Mouse (Mus musculus): Measurements from ENCODE around the gene Tuba1a. TPM values are rescaled to one million over a fixed set of nuclear protein-coding genes. Genes with fewer than 3 reads are reported as not detected.

Tuba1a gene
- polyA plus RNA-seq, 1 experiment from 2014 or later = 1,836 TPM

DNA sequence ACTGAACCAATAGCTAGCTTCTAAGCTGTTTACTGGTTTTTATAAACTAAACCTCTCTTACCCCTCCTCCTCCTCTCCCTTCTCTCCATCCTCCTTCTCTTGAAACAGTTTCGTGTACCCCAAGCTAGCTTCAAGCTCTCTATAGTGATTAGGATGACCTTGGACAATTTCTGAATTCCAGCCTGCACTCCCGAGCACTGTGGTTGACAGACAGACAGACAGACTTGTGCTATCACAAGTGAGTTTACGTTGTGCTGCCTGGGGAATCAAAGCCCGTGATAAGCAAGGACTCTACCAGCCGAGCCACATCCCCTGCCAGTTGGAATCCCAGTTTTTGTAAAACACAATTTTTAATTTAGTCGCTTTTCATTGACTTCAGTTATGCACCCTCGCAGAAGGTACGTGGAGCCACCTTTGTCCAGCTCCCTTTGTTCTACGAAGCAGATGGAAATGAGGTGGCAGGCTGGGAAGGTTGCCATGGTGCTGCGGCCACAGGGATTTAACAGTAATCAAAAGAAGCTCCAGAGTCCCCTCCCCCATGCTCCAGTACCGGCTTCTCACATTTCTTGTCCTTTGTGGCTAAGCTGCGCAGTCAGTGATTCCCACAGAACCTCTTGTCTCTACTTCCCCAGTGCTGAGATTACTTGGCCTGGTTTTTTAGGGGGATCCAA, 15.3 kb upstream of the Tuba1a start:
- H3K36me3 ChIP-seq (ENCODE audit: control insufficient read depth, insufficient read depth, low read length) = no peaks in the 10 kb centered on the region
- DNase-seq (ENCODE audit: low spot score) (peak; percentile 95), ATAC-seq (ENCODE audit: low read depth) (peak; percentile 83)
- H3K4me1 ChIP-seq (ENCODE audit: control insufficient read depth, insufficient read depth, low read length) = peaks cover 32% of the 10 kb centered on the region
- WGBS = 11% methylated on average over 12 of the region's 12 CpGs
- H3K9me3 ChIP-seq (ENCODE audit: control insufficient read depth, low read length) = peaks cover 4% of the 10 kb centered on the region; the same call in 1 of the 2 replicates
- peak overlapping the region; percentile 23 for H3K4me2 ChIP-seq (ENCODE audit: low read depth, low read length)
- no peaks in the 10 kb centered on the region for H3K27me3 ChIP-seq (replicated peaks; ENCODE audit: control insufficient read depth, insufficient read depth, low read length)
- peak overlapping the region; percentile 86 for H3K27ac ChIP-seq (replicated peaks; ENCODE audit: low read depth, low read length)
- H3K4me3 ChIP-seq (ENCODE audit: low read depth, low read length) = no peak overlapping the region
- H3K9ac ChIP-seq (ENCODE audit: low read depth, low read length) = peak overlapping the region; percentile 49; the same call in 1 of the 2 replicates

GRCm38 (mm10) chr15:98959531-98959930, 6.0 kb upstream of the Tuba1a start:
- no peak overlapping the region for H3K4me3 ChIP-seq (ENCODE audit: low read depth, low read length)
- H3K9ac ChIP-seq (ENCODE audit: low read depth, low read length) = no peak overlapping the region
- ATAC-seq (ENCODE audit: low read depth) (no peak), DNase-seq (ENCODE audit: low spot score) (no peak)
- H3K4me2 ChIP-seq (ENCODE audit: low read depth, low read length) = no peak overlapping the region
- H3K4me1 ChIP-seq (ENCODE audit: control insufficient read depth, insufficient read depth, low read length) = peaks cover 5% of the 10 kb centered on the region; the same call in 1 of the 2 replicates
- H3K36me3 ChIP-seq (ENCODE audit: control insufficient read depth, insufficient read depth, low read length) = no peaks in the 10 kb centered on the region
- WGBS = 84% methylated on average over 3 of the region's 3 CpGs
- no peaks in the 10 kb centered on the region for H3K27me3 ChIP-seq (replicated peaks; ENCODE audit: control insufficient read depth, insufficient read depth, low read length)
- no peak overlapping the region for H3K27ac ChIP-seq (replicated peaks; ENCODE audit: low read depth, low read length)
- peaks cover 8% of the 10 kb centered on the region; the same call in 1 of the 2 replicates for H3K9me3 ChIP-seq (ENCODE audit: control insufficient read depth, low read length)

DNA sequence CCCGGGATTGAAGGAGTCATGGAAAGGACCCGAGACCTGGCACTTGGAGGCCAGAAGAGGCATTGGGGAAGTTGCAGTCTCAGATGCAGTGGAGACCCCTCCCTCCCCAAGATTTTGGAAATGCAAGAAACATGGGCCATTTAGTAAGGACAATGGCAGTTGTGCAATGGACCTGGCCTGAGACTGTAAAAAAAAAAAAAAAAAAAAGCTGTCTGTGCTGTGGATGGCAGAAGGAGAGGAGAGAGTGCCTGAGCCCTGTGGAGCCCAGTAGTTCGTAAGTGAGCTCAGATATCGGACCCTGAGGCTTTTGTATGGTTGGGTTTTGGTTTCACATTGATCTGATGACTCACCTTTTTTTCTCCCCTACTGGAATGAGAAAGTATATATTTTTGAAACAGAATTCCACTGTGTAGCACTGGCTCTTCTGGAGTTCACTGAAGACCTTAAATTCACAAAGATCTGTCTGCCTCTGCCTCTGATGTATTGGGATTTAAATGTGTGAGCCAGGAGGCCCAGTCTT, 5.5 kb upstream of the Tuba1a start:
- Histone ChIP-seq H3K9me3 (ENCODE audit: control insufficient read depth, low read length) (peaks cover 5% of the 10 kb centered on the region; the same call in 1 of the 2 replicates), H3K27me3 (replicated peaks; ENCODE audit: control insufficient read depth, insufficient read depth, low read length) (no peaks in the 10 kb centered on the region), H3K9ac (ENCODE audit: low read depth, low read length) (no peak overlapping the region), H3K36me3 (ENCODE audit: control insufficient read depth, insufficient read depth, low read length) (no peaks in the 10 kb centered on the region), H3K4me3 (ENCODE audit: low read depth, low read length) (no peak overlapping the region), H3K27ac (replicated peaks; ENCODE audit: low read depth, low read length) (no peak overlapping the region), H3K4me1 (ENCODE audit: control insufficient read depth, insufficient read depth, low read length) (peaks cover 9% of the 10 kb centered on the region; the same call in 1 of the 2 replicates), H3K4me2 (ENCODE audit: low read depth, low read length) (no peak overlapping the region)
- 87% methylated on average over 4 of the region's 4 CpGs for WGBS
- ATAC-seq (ENCODE audit: low read depth) (no peak), DNase-seq (ENCODE audit: low spot score) (no peak)

DNA sequence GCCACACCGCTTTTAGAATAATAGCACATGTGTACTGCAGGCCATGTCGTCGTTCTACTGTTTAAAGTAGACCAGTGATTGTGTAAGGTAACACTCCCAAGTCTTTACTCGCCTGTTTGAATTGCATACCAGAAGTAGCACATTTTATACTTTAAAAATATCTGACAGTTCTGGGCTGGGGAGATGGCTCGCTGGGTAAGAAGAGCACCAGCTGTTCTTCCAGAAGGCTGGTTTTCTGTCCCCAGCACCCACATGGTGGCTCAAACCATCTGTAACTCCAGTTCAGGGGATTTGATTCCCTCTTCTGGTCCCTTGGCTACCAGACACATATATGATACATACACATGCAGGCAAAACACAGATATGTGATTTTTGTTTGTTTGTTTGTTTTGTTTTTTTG, 4.0 kb upstream of the Tuba1a start:
- no peak overlapping the region for H3K4me3 ChIP-seq (ENCODE audit: low read depth, low read length)
- ATAC-seq (ENCODE audit: low read depth) = no peak
- no peaks in the 10 kb centered on the region for H3K36me3 ChIP-seq (ENCODE audit: control insufficient read depth, insufficient read depth, low read length)
- no peak overlapping the region for H3K9ac ChIP-seq (ENCODE audit: low read depth, low read length)
- no peaks in the 10 kb centered on the region for H3K27me3 ChIP-seq (replicated peaks; ENCODE audit: control insufficient read depth, insufficient read depth, low read length)
- H3K4me1 ChIP-seq (ENCODE audit: control insufficient read depth, insufficient read depth, low read length) = peaks cover 10% of the 10 kb centered on the region; the same call in 1 of the 2 replicates
- no peaks in the 10 kb centered on the region for H3K9me3 ChIP-seq (ENCODE audit: control insufficient read depth, low read length)
- no peak for DNase-seq (ENCODE audit: low spot score)
- no peak overlapping the region for H3K27ac ChIP-seq (replicated peaks; ENCODE audit: low read depth, low read length)
- 62% methylated on average over 5 of the region's 5 CpGs for WGBS
- no peak overlapping the region for H3K4me2 ChIP-seq (ENCODE audit: low read depth, low read length)

DNA sequence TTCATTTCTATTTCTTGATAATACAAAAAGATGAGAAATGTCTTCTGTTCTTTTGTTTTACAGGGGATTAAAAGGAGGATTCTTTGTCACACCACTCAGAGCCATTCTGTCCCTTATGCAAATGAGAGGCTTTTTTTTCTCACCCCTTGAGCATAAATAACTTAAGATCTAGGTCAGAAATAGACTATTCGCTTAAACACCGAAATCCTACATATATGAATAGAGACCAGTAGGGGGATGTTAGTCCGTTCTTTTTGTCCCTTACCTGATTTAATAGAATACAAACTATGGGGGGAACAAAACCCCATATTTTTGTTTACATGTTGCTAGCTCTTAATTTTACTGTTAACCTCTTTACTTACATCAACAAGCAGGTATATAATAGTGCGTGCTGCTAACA, 2.5 kb upstream of the Tuba1a start:
- H3K9ac ChIP-seq (ENCODE audit: low read depth, low read length) = no peak overlapping the region
- H3K4me2 ChIP-seq (ENCODE audit: low read depth, low read length) = no peak overlapping the region
- no peak for ATAC-seq (ENCODE audit: low read depth)
- H3K36me3 ChIP-seq (ENCODE audit: control insufficient read depth, insufficient read depth, low read length) = no peaks in the 10 kb centered on the region
- no peak for DNase-seq (ENCODE audit: low spot score)
- H3K9me3 ChIP-seq (ENCODE audit: control insufficient read depth, low read length) = no peaks in the 10 kb centered on the region
- WGBS = 89% methylated on average over 4 of the region's 4 CpGs
- no peak overlapping the region for H3K27ac ChIP-seq (replicated peaks; ENCODE audit: low read depth, low read length)
- H3K27me3 ChIP-seq (replicated peaks; ENCODE audit: control insufficient read depth, insufficient read depth, low read length) = no peaks in the 10 kb centered on the region
- no peak overlapping the region for H3K4me3 ChIP-seq (ENCODE audit: low read depth, low read length)
- H3K4me1 ChIP-seq (ENCODE audit: control insufficient read depth, insufficient read depth, low read length) = peaks cover 14% of the 10 kb centered on the region; the same call in 1 of the 2 replicates

GRCm38 (mm10) chr15:98955324-98955723, 1.8 kb upstream of the Tuba1a start:
- WGBS = 72% methylated on average over 4 of the region's 4 CpGs
- no peaks in the 10 kb centered on the region for H3K36me3 ChIP-seq (ENCODE audit: control insufficient read depth, insufficient read depth, low read length)
- no peaks in the 10 kb centered on the region for H3K9me3 ChIP-seq (ENCODE audit: control insufficient read depth, low read length)
- H3K4me3 ChIP-seq (ENCODE audit: low read depth, low read length) = peak overlapping the region; percentile 85; the same call in 1 of the 2 replicates
- DNase-seq (ENCODE audit: low spot score) (no peak), ATAC-seq (ENCODE audit: low read depth) (no peak)
- H3K4me1 ChIP-seq (ENCODE audit: control insufficient read depth, insufficient read depth, low read length) = peaks cover 14% of the 10 kb centered on the region; the same call in 1 of the 2 replicates
- no peaks in the 10 kb centered on the region for H3K27me3 ChIP-seq (replicated peaks; ENCODE audit: control insufficient read depth, insufficient read depth, low read length)
- peak overlapping the region; percentile 99 for H3K27ac ChIP-seq (replicated peaks; ENCODE audit: low read depth, low read length)
- H3K4me2 ChIP-seq (ENCODE audit: low read depth, low read length) = peak overlapping the region; percentile 80; the same call in 1 of the 2 replicates
- H3K9ac ChIP-seq (ENCODE audit: low read depth, low read length) = no peak overlapping the region; the same call in 1 of the 2 replicates

DNA sequence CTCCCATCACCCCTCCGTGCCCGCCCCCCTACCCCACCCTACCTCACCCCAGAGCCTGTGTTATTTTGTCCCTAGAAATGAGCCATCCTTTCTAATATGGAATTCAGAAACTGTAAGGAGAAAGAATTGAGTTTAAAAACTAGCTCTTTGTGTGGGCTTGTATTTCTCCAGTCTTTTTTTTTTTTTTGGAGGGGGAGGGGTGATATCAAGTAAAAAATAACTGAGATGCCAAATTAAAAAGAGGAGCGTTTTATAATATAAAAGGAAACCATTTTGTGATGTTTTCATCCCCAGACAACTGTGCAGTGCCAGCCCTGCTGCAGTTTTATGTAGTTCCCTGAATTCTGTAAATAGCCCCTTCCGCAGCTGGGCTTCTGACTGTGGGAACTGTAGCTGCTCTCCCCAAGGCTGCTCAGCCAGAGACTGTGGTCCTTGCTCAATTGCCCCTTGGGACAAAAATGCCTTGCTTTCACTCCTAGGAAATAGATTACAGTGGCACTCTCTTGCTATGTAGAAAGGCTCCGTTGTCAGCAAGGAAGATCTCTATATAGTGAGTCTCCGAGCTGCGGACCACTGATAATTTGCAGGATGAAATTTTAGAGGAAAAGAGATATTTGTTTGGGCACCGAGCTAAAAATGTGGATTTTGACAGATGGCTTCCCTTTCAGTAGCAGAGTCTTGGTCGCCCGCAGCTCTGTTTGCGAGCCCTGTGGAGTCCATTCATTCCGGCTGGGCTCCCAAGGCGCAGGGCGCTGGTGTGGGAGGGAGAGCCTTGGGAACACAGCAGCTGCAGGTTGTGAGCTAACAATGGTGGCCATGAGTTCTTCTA, 1.1 kb upstream of the Tuba1a start:
- WGBS = 17% methylated on average over 14 of the region's 14 CpGs

DNA sequence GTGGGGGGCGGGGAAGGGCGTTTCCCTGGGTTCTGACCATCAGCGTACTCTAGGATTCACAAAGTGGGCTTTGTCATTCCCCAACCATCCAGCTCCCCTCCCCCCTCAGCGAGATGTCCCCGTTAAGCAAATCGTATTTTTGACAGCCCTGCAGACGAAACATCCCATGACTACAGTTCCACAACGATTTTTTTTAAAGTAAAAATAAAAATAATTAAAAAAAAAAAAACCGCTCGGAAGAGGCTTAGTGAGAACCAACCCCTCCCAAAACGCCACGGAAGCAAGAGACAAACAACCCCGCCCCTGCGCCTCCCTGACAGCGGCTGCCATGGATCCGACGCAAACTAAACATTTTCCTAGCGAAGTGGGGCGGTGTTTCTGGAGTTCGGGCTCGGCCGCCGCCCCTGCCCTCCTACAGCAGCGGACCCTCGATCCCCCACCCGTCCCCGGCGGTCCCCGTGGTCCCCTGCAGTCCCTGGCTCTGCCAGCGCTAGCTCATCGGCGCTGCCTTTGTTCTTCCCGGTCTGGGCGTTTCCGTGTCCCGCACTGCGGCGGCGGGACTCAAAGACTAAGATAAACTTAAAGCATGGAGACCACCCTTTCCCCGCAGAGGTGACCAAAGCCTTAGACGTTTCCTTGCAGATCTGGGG, 627 bp downstream of the Tuba1a start:
- DNase-seq (ENCODE audit: low spot score) = peak; percentile 89
- Histone ChIP-seq H3K36me3 (ENCODE audit: control insufficient read depth, insufficient read depth, low read length) (peaks cover 7% of the 10 kb centered on the region; the same call in 1 of the 2 replicates), H3K4me1 (ENCODE audit: control insufficient read depth, insufficient read depth, low read length) (peaks cover 14% of the 10 kb centered on the region; the same call in 1 of the 2 replicates), H3K4me2 (ENCODE audit: low read depth, low read length) (peak overlapping the region; percentile 80), H3K4me3 (ENCODE audit: low read depth, low read length) (peak overlapping the region; percentile 85), H3K27ac (replicated peaks; ENCODE audit: low read depth, low read length) (peak overlapping the region; percentile 99), H3K9ac (ENCODE audit: low read depth, low read length) (peak overlapping the region; percentile 97), H3K9me3 (ENCODE audit: control insufficient read depth, low read length) (no peaks in the 10 kb centered on the region), H3K27me3 (replicated peaks; ENCODE audit: control insufficient read depth, insufficient read depth, low read length) (no peaks in the 10 kb centered on the region)
- under 1% methylated on average over 39 of the region's 41 CpGs for WGBS
- peak; percentile 67 for ATAC-seq (ENCODE audit: low read depth)

More for the DNA sequence above, 1.1 kb upstream of the Tuba1a start:
- peak overlapping the region; percentile 80 for H3K4me2 ChIP-seq (ENCODE audit: low read depth, low read length)
- no peaks in the 10 kb centered on the region for H3K9me3 ChIP-seq (ENCODE audit: control insufficient read depth, low read length)
- DNase-seq (ENCODE audit: low spot score) (peak; percentile 78), ATAC-seq (ENCODE audit: low read depth) (no peak)
- peak overlapping the region; percentile 56 for H3K9ac ChIP-seq (ENCODE audit: low read depth, low read length)
- peak overlapping the region; percentile 85 for H3K4me3 ChIP-seq (ENCODE audit: low read depth, low read length)
- H3K4me1 ChIP-seq (ENCODE audit: control insufficient read depth, insufficient read depth, low read length) = peaks cover 14% of the 10 kb centered on the region; the same call in 1 of the 2 replicates
- peak overlapping the region; percentile 99 for H3K27ac ChIP-seq (replicated peaks; ENCODE audit: low read depth, low read length)
- peaks cover 2% of the 10 kb centered on the region; the same call in 1 of the 2 replicates for H3K36me3 ChIP-seq (ENCODE audit: control insufficient read depth, insufficient read depth, low read length)
- no peaks in the 10 kb centered on the region for H3K27me3 ChIP-seq (replicated peaks; ENCODE audit: control insufficient read depth, insufficient read depth, low read length)

Measured in embryonic facial prominence, embryonic 14.5 days (tissue).